Mouse (Mus musculus) erythroblast, embryonic 14.5 days (primary cell): ENCODE measurements around the gene H2-Eb1.

ENCODE experiments used
- GATA1 ChIP-seq: IDR thresholded peaks from 2 replicates; pipeline ENCODE4 v1.6.1; 2012; ENCODE audit warnings: low read length, inconsistent platforms, mixed read lengths
- TAL1 ChIP-seq: IDR thresholded peaks from 3 replicates; pipeline ENCODE4 v1.6.1; 2012; ENCODE audit warnings: low read length, inconsistent platforms, mixed read lengths

DNA sequence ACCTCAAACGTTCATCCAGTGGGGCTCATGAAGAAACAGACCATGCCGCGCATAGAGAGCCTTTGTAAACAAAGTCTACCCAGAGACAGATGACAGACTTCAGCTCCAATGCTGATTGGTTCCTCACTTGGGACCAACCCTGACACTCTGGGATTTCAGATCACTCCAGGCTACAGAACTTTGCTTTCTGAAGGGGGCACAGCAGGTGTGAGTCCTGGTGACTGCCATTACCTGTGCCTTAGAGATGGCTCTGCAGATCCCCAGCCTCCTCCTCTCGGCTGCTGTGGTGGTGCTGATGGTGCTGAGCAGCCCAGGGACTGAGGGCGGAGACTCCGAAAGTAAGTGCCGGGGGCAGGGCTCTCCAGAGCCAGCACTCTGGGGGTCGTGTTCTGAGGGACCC is 42.6 kb upstream of the H2-Eb1 start:
- no peak for TF ChIP-seq TAL1
- TF ChIP-seq GATA1, result no peak
